Mouse (Mus musculus) cerebellum, adult 2 months (tissue): ENCODE measurements around the gene Mcrip1. TPM values are rescaled to one million over a fixed set of nuclear protein-coding genes. Genes with fewer than 3 reads are reported as not detected.

Experiments
- DNase-seq, 2 experiments: peaks; one replicate each; pipeline ENCODE4 v3.0.0; 2021
- H3K27ac ChIP-seq: fragments of 200-500 bp; 2 replicates; pipeline ENCODE4 v1.5.1; 2012; ENCODE audit warnings: low read length, control low read depth, inconsistent platforms; ENCODE audit not compliant: insufficient read depth
- H3K27me3 ChIP-seq: fragments of 200-500 bp; 2 replicates; pipeline ENCODE4 v1.6.1; 2012; ENCODE audit warnings: inconsistent platforms, mild to moderate bottlenecking, low read length, moderate library complexity; ENCODE audit not compliant: control insufficient read depth, insufficient read depth
- H3K4me1 ChIP-seq: fragments of 200-500 bp; 2 replicates; pipeline ENCODE4 v1.6.1; 2011; ENCODE audit warnings: low read length; ENCODE audit not compliant: control insufficient read depth, insufficient read depth
- H3K4me3 ChIP-seq: fragments of 200-500 bp; replicated peaks from 2 replicates; pipeline ENCODE3; 2011; ENCODE audit warnings: mild to moderate bottlenecking, low read depth, low read length, control low read depth; ENCODE audit not compliant: insufficient read depth
- CTCF ChIP-seq: fragments of 200-500 bp; IDR thresholded peaks from 2 replicates; pipeline ENCODE4 v1.5.1; 2011; ENCODE audit warnings: low read depth, mild to moderate bottlenecking, control low read depth, low read length, moderate library complexity, borderline replicate concordance; ENCODE audit not compliant: insufficient read depth
- POLR2A ChIP-seq: fragments of 200-500 bp; IDR thresholded peaks from 2 replicates; pipeline ENCODE4 v1.6.1; 2011; ENCODE audit warnings: low read length, control low read depth, borderline replicate concordance; ENCODE audit not compliant: insufficient read depth
- WGBS: fragments of 180-500 bp; shearing (Covaris S2); methylation state at CpG from one replicate; pipeline ENCODE4 v1.1.7; 2018; 5-methylcytosine and 5-hydroxymethylcytosine counted together
- polyA plus RNA-seq: library from polyadenylated mRNA; depleted of rRNA; stranded (reverse); fragments of >200 nt; gene quantifications from 2 replicates; pipeline ENCODE4 v1.2.3, GENCODE M21; 2012

The Mcrip1 gene
- polyA plus RNA-seq, 1 experiment, result 168 TPM

DNA sequence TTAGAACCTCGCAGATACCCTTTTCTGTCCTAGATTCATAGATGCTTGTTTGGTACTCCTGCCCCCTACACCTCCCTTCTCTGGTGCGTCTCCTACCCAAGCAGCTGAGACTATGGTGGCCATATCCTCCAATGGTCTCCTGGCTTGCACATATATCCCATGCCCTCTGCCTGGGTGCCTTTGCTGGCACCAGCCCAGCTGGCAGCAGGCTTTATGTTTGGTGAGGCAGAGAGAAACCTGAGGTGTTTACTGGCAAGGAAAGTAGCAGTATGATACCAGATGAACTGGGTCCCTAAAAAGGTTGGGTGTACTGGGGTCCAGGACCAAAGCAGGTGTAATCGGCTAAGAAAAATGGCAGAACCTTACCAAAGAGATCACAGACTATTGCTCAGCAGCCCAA lies 3.6 kb downstream of the Mcrip1 start:
- H3K4me1 ChIP-seq, result peaks cover 10% of the 10 kb centered on the region
- DNase-seq, result no peak
- TF ChIP-seq CTCF, result no peak
- no peak for TF ChIP-seq POLR2A
- H3K27ac ChIP-seq, result no peak overlapping the region
- H3K27me3 ChIP-seq, result no peaks in the 10 kb centered on the region
- 70% methylated on average over 3 of the region's 3 CpGs for WGBS
- no peak overlapping the region for H3K4me3 ChIP-seq

DNA sequence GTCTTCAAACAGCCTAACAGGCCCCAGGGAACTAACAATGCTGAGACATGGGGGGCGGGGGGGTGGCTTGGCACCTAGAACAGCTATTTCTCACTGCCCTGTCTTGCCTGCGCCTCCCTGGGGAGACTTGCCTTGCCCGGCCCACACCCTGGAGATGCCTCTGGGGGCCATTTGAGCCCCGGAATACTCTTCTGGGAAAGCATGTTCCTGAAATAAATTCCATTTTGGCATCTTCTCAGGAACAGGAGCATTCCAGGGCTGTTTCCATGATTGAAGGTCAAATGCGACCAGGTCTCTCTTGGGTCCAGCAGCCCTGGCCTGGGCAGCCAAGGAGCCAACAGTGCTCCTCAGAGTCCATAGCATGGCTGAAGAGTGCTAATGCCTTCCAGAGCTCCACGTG lies 7.2 kb downstream of the Mcrip1 start:
- WGBS, result 82% methylated on average over 6 of the region's 6 CpGs
- H3K4me1 ChIP-seq, result peaks cover 26% of the 10 kb centered on the region
- no peak overlapping the region for H3K4me3 ChIP-seq

DNA sequence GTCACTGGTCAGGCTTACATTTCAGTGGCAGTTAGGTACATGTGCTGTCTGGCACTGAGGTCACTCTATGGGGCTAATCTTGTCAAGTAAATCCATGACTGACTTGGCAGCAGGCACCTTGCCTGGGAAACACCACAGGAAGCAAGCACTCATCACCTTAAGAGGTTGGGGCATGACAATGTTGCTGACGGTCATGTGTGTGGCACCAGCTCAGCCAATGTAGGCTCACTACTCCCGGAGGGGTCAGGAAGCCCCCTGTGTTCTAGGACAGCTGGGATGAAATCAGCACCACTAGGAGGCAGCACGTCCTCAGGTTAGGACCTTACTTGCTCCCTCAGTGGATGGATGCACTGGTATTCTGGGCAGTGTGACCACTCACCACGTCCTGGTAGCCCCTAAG lies 7.6 kb downstream of the Mcrip1 start:
- no peak for DNase-seq
- Histone ChIP-seq H3K27me3 (no peaks in the 10 kb centered on the region), H3K4me1 (peaks cover 26% of the 10 kb centered on the region), H3K27ac (no peak overlapping the region), H3K4me3 (no peak overlapping the region)
- no peak for TF ChIP-seq POLR2A
- TF ChIP-seq CTCF, result no peak
- 47% methylated on average over 4 of the region's 4 CpGs for WGBS

More for the DNA sequence above, 7.2 kb downstream of the Mcrip1 start:
- TF ChIP-seq CTCF, result no peak
- TF ChIP-seq POLR2A, result no peak
- Histone ChIP-seq H3K27ac (no peak overlapping the region), H3K27me3 (no peaks in the 10 kb centered on the region)
- DNase-seq, result no peak

DNA sequence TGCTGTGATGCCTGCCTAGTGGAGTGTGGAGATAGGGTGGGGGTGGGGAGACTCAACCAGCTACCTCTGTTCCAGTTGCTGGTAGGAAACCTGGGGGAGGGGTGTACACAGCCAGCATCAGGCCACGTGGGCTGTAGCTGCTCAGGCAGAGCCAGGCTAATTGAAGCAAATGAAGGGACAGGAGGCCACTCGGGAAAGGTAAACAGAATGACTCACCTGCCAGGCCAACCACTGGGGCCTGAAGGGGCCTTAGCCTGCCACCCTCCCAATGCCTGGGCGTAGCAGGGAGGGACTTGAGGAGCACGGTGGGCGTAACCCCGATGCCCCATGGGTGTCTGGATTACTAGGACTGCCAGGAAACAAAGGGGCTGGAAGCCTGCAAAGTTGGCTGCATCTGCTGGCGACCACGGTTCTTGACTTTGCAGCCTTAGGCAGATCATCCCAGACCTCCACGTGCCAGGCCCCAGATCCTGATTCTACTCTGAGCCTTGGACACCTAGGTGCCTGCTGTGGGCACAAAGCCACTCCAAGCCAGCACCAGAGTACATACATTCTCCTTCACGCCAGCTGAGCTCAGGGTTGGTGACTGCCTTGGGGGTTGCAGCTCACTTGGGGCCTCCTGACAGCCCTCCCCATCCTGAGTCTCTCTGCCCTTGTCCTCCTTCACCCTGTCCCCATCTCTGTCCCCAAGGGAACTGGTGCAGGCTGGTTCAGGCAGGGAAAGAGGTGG lies 10.1 kb downstream of the Mcrip1 start:
- Histone ChIP-seq H3K4me1 (peaks cover 26% of the 10 kb centered on the region), H3K27ac (no peak overlapping the region), H3K27me3 (no peaks in the 10 kb centered on the region), H3K4me3 (no peak overlapping the region)
- 15% methylated on average over 10 of the region's 10 CpGs for WGBS
- TF ChIP-seq CTCF, result no peak
- no peak for TF ChIP-seq POLR2A
- DNase-seq, result no peak

DNA sequence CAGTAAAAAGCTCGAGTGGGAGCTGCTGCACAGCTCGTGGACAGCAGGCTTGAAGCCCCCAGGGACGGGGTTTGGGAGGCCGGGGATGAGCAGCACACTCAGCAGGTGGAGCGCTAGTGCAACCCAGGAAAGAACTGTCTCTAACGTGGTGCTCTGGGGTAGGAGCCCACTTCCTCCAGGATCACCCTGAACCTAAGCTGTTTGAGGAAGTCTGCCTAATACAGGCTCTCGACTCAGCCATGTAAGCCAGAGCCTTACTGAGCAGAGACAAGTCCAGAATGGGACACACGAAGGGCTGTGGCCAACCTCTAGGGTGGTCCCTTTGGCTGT lies 10.6 kb downstream of the Mcrip1 start:
- no peak overlapping the region for H3K27ac ChIP-seq
- no peak overlapping the region for H3K4me3 ChIP-seq
- no peaks in the 10 kb centered on the region for H3K27me3 ChIP-seq
- H3K4me1 ChIP-seq, result peaks cover 26% of the 10 kb centered on the region
- DNase-seq, result peak in 1 of 2 experiments; percentile 32
- WGBS, result 20% methylated on average over 8 of the region's 8 CpGs
- TF ChIP-seq POLR2A (no peak), CTCF (no peak)

DNA sequence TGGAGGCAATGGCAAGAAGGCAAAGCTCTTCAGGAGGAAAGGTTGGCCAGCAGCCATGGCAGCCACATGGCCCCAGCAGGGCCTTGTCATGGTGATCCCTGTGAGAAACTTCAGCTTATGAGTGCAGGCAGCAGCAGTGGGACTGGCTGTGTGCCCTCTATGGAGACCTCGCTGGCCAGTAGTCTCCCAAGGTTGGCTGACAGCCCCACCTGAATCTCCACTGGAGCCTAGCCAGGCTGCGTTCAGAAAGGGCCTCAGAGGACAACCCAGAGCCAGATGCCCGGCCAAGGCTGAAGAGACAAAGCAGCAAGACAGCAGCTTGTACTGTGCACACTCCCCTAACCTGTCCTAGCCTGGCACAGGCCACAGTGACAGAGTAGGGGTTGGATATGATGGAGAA lies 11.0 kb downstream of the Mcrip1 start:
- no peak overlapping the region for H3K27ac ChIP-seq
- no peak overlapping the region for H3K4me3 ChIP-seq
- TF ChIP-seq POLR2A (no peak), CTCF (no peak)
- peaks cover 26% of the 10 kb centered on the region for H3K4me1 ChIP-seq
- peak; percentile 86 to 90 for DNase-seq
- WGBS, result 5% methylated on average over 3 of the region's 3 CpGs
- no peaks in the 10 kb centered on the region for H3K27me3 ChIP-seq

DNA sequence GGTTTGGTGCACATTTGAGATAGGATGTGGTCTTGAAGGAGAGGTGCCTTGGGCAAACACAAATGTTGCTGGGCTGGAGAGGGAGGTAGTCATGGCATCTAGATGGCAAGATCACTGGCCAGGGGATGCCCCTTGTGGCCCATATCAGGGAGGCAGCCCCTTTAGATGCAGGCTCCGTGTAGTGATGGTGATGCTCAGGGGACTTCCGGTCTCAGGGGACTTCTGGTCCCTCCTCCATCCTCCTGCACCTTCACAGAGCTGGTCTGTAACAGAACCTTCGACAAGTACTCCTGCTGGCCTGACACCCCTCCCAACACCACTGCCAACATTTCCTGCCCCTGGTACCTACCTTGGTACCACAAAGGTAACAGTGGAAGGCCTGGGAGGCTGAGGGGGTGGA lies 13.7 kb downstream of the Mcrip1 start:
- H3K27ac ChIP-seq, result no peak overlapping the region
- H3K27me3 ChIP-seq, result no peaks in the 10 kb centered on the region; the same call in 1 of the 2 replicates
- H3K4me1 ChIP-seq, result peaks cover 30% of the 10 kb centered on the region
- no peak for TF ChIP-seq CTCF
- TF ChIP-seq POLR2A, result no peak
- DNase-seq, result no peak
- no peak overlapping the region for H3K4me3 ChIP-seq
- WGBS, result 83% methylated on average over 3 of the region's 3 CpGs

DNA sequence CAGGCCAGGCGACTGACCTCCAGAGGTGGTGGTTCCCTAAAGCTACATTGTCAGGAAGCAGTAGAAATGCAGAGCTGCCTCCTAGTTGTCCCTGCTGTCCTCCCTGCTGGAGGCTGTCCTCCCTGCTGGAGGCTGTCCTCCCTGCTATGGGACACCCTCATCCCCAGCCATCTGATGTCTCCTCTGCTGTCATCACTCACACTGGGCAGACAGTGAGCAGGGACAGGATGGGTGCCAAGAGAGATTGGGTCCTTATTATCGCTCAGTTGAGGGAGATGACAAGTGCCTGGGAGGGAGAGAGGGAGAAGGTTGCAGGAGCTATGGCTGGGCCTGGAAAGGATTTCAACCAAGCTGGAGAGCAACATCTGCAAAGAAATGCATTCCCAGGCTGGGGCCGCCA lies 14.4 kb downstream of the Mcrip1 start:
- 79% methylated on average over 3 of the region's 3 CpGs for WGBS
- Histone ChIP-seq H3K27me3 (peaks cover 4% of the 10 kb centered on the region; the same call in 1 of the 2 replicates), H3K4me3 (no peak overlapping the region), H3K4me1 (peaks cover 29% of the 10 kb centered on the region), H3K27ac (no peak overlapping the region)
- DNase-seq, result no peak
- TF ChIP-seq CTCF, result no peak
- no peak for TF ChIP-seq POLR2A
